Mouse (Mus musculus) bone marrow macrophage, adult 2 months (primary cell): Measurements from ENCODE around the gene Tm9sf4.

Experiments used
- CTCF ChIP-seq: IDR thresholded peaks from 2 replicates; pipeline ENCODE4 v1.5.1; 2012; ENCODE audit warnings: low read depth, mild to moderate bottlenecking, low read length, moderate library complexity
- POLR2A ChIP-seq: IDR thresholded peaks from 2 replicates; pipeline ENCODE4 v1.6.1; 2012; ENCODE audit warnings: mild to moderate bottlenecking, low read depth, low read length, borderline replicate concordance

GRCm38 (mm10) chr2:153177188-153177587, 16.1 kb downstream of the Tm9sf4 start:
- no peak for TF ChIP-seq POLR2A
- no peak for TF ChIP-seq CTCF
